In the genomic region with DNA sequence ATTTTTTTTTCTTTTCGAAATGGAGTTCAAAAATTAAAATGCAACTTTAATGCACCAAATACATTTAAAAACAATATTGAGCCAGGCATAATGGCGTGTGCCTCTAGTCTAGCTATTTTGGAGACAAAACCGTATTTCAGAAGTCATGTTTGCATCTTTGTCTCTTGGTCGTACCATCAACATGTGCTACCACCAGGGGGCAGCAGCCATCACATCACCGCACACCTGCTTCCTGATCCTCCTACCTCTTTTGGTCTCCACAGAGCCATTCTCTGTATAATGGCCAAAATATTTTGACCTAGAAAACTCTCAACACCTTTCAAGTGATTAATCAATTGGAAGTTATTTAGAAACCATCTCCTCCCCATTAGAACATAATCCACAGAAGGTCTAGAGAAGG, we compare ENCODE assay signal across 9 mouse cellular contexts.
DNase-seq lines count a peak whose midpoint lies in the region; ATAC-seq and TF ChIP-seq lines count a peak whose summit lies in the region.
"Had no signal": no experiment of that assay in that cellular context is flagged by ENCODE, and none has a peak within 500 bp of the region (broad histone marks: within the 10 kb centered on the region; RNA-seq: fewer than 3 reads in every experiment).

No protein-coding gene starts in this region.

- in situ Hi-C loops in CH12.LX (cut with MboI; ENCODE audit: low pct_ligation_motif_present, low pct_unique_long_range_greater_than_20kb, low sequenced_read_pairs), result loop anchor here (25.0 kb wide), 2 partner anchors 223 to 823 kb away; no protein-coding TSS in a partner anchor

- no peak overlapping the region for H3K9ac ChIP-seq in CH12.LX (ENCODE audit: insufficient read depth, low read depth)
- no peak overlapping the region for H3K9ac ChIP-seq in forebrain, postnatal 0 days
- H3K9ac ChIP-seq: limb, embryonic 15.5 days had no signal

- H3K4me3 ChIP-seq in CH12.LX (replicated peaks in 1 of 3; ENCODE audit: low read depth in 2 of 3, low read length in 2 of 3, poor library complexity in 1 of 3), result no peak overlapping the region
- H3K4me3 ChIP-seq in forebrain, postnatal 0 days (ENCODE audit: low read depth, low read length), result no peak overlapping the region
- H3K4me3 ChIP-seq: limb, embryonic 15.5 days had no signal

- TF ChIP-seq EP300 in CH12.LX (IDR thresholded peaks at IDR 0.05; ENCODE audit: low read length), result no peak

- H3K4me2 ChIP-seq in CH12.LX (ENCODE audit: insufficient read depth, low read depth, poor library complexity, severe bottlenecking), result no peak overlapping the region
- H3K4me2 ChIP-seq in forebrain, postnatal 0 days (ENCODE audit: low read depth), result no peak overlapping the region
- H3K4me2 ChIP-seq: limb, embryonic 15.5 days had no signal

- no peaks in the 10 kb centered on the region for H3K27me3 ChIP-seq in CH12.LX (replicated peaks)
- no peaks in the 10 kb centered on the region for H3K27me3 ChIP-seq in forebrain, postnatal 0 days (ENCODE audit: insufficient read depth, low read length)
- H3K27me3 ChIP-seq: limb, embryonic 15.5 days had no signal

- H3K79me2 ChIP-seq in CH12.LX (replicated peaks; ENCODE audit: control insufficient read depth, extremely low read depth, insufficient read depth, poor library complexity, severe bottlenecking), result no peaks in the 10 kb centered on the region

- peak; percentile 58 to 86 for TF ChIP-seq CTCF in CH12.LX (conservative IDR thresholded peaks at IDR 0.05 in 1 of 2, IDR thresholded peaks at IDR 0.05 in 1 of 2; ENCODE audit: low read depth in 2 of 2, low read length in 2 of 2)
- peak; percentile 69 for TF ChIP-seq CTCF in forebrain, postnatal 0 days (IDR thresholded peaks at IDR 0.05; ENCODE audit: low read depth)

- 0 out of 4 replicates have a peak, but pooled peaks cover 0 to 2% of the 10 kb centered on the region in 2 experiments for H3K4me1 ChIP-seq in CH12.LX (ENCODE audit: control insufficient read depth in 1 of 2, insufficient read depth in 2 of 2)
- no peaks in the 10 kb centered on the region for H3K4me1 ChIP-seq in forebrain, postnatal 0 days (ENCODE audit: insufficient read depth)
- H3K4me1 ChIP-seq: limb, embryonic 15.5 days had no signal

- WGBS in forebrain, postnatal 0 days, result 18% methylated on average over 5 of the region's 5 CpGs

- DNase-seq in cerebellum, adult 11 months, result peak; percentile 20
- DNase-seq in CH12.LX (ENCODE audit: extremely low read depth), result peak; percentile 74
- DNase-seq in c-Kit-positive CD71-negative TER-119-negative erythroid progenitor cells, embryonic 14.5 days (ENCODE audit: low read depth), result peak; percentile 31
- DNase-seq in forebrain, postnatal 0 days, result peak; percentile 35
- peak; percentile 72 for DNase-seq in layer of hippocampus, adult 11-12 months (ENCODE audit: low spot score)
- DNase-seq in lung, postnatal 14 days, result peak; percentile 73
- peak; percentile 6 to 71 for DNase-seq in spleen, postnatal 10 days (ENCODE audit: low spot score in 2 of 2)

- dilution Hi-C loops in CH12.LX (cut with MboI; ENCODE audit: extremely low pct_ligation_motif_present, extremely low pct_unique_long_range_greater_than_20kb, low sequenced_read_pairs), result no loop called here

- ATAC-seq in cerebellum, adult (ENCODE audit: insufficient number of reproducible peaks, low FRiP score, low TSS enrichment), result no peak
- no peak for ATAC-seq in forebrain, postnatal 0 days

- no peaks in the 10 kb centered on the region for H3K9me3 ChIP-seq in CH12.LX (replicated peaks; ENCODE audit: low read length)
- no peaks in the 10 kb centered on the region for H3K9me3 ChIP-seq in forebrain, postnatal 0 days (ENCODE audit: low read length)
- H3K9me3 ChIP-seq: limb, embryonic 15.5 days had no signal

- peak; percentile 72 for TF ChIP-seq RAD21 in CH12.LX (IDR thresholded peaks at IDR 0.05; ENCODE audit: low read depth, low read length)

- TF ChIP-seq POLR2A in CH12.LX (IDR thresholded peaks at IDR 0.05; ENCODE audit: low read depth, low read length), result no peak

- H3K27ac ChIP-seq in CH12.LX (ENCODE audit: insufficient read depth, low read depth), result no peak overlapping the region
- H3K27ac ChIP-seq in forebrain, postnatal 0 days (ENCODE audit: low read depth, low read length), result no peak overlapping the region
- H3K27ac ChIP-seq: limb, embryonic 15.5 days had no signal

- H3K36me3 ChIP-seq in CH12.LX (replicated peaks in 1 of 2; ENCODE audit: control insufficient read depth in 1 of 2, insufficient read depth in 1 of 2, low read length in 1 of 2), result no peaks in the 10 kb centered on the region
- no peaks in the 10 kb centered on the region for H3K36me3 ChIP-seq in forebrain, postnatal 0 days (ENCODE audit: insufficient read depth)
- H3K36me3 ChIP-seq: limb, embryonic 15.5 days had no signal

TF ChIP-seq in CH12.LX, 34 proteins besides CTCF, POLR2A, EP300 and RAD21:
- TF ChIP-seq UBTF (IDR thresholded peaks at IDR 0.05; ENCODE audit: low read depth, low read length) (no peak), ELF1 (IDR thresholded peaks at IDR 0.05; ENCODE audit: low read depth, low read length) (peak; percentile 33; the same call in 1 of the 2 replicates), MAFK (IDR thresholded peaks at IDR 0.05; ENCODE audit: insufficient replicate concordance, low read length) (no peak), ZMIZ1 (IDR thresholded peaks at IDR 0.05; ENCODE audit: low read depth, low read length) (no peak), MAX (IDR thresholded peaks at IDR 0.05; ENCODE audit: low read length) (peak; percentile 63), CHD2 (IDR thresholded peaks at IDR 0.05; ENCODE audit: low read length) (no peak), RCOR1 (conservative IDR thresholded peaks at IDR 0.05; ENCODE audit: low read depth, low read length) (no peak), ZNF384 (IDR thresholded peaks at IDR 0.05; ENCODE audit: low read depth, low read length) (no peak), POLR2AphosphoS2 (IDR thresholded peaks at IDR 0.05; ENCODE audit: low read depth, low read length) (no peak), SMC3 (IDR thresholded peaks at IDR 0.05; ENCODE audit: low read depth, low read length) (peak; percentile 93), ZC3H11A (IDR thresholded peaks at IDR 0.05; ENCODE audit: low read depth, low read length) (peak; percentile 46), TBP (conservative IDR thresholded peaks at IDR 0.05; ENCODE audit: low read depth, low read length) (no peak), MEF2A (IDR thresholded peaks at IDR 0.05; ENCODE audit: borderline replicate concordance, low read depth, low read length) (no peak)

Comparison
In these comparisons a context has a peak if more than half of its experiments do, and no peak if none do; other contexts are left out.
1. DNase-seq: peak in every context shown above with its lines; median percentile 74 in CH12.LX; 73 in lung, postnatal 14 days; 72 in layer of hippocampus, adult 11-12 months; 38 in spleen, postnatal 10 days; 35 in forebrain, postnatal 0 days; 31 in c-Kit-positive CD71-negative TER-119-negative erythroid progenitor cells, embryonic 14.5 days; 20 in cerebellum, adult 11 months.